Mouse (Mus musculus) gastrocnemius, adult 2 months (tissue): ENCODE results near the gene Prdm10. TPM values are rescaled to one million over a fixed set of nuclear protein-coding genes. Genes with fewer than 3 reads are reported as not detected.
A peak's percentile ranks its signal among the peaks of the same experiment; 100 is the strongest.

ENCODE experiments used
- DNase-seq: peaks from one replicate; pipeline ENCODE4 v3.0.0; 2022
- H3K27ac ChIP-seq: fragments of 200-600 bp; 2 replicates; pipeline ENCODE4 v1.8.1; 2022; ENCODE audit warnings: mild to moderate bottlenecking
- H3K4me3 ChIP-seq: fragments of 200-600 bp; 2 replicates; pipeline ENCODE4 v1.8.1; 2022; ENCODE audit warnings: mild to moderate bottlenecking, moderate library complexity
- CTCF ChIP-seq: fragments of 200-600 bp; IDR thresholded peaks from 2 replicates; pipeline ENCODE4 v1.8.1; 2022; ENCODE audit warnings: antibody characterized with exemption, mild to moderate bottlenecking, moderate library complexity
- intact Hi-C: fragments of 180-260 bp; cut with DNase I; formaldehyde crosslinking; loops from one replicate; pipeline ENCODE4 v1.15.1; 2025
- long read RNA-seq, 2 experiments: library from polyadenylated mRNA; stranded (forward); transcript quantifications; one replicate each; pipeline ENCODE4 v2.0.0; 2021
- total RNA-seq, 2 experiments: library from RNA; stranded (reverse); gene quantifications; 2 replicates each; pipeline ENCODE4 v1.2.3; 2021

The Prdm10 gene
- 1 to 10 TPM; 4.4 to 4.8 TPM for total RNA-seq
- long read RNA-seq, experiment 1, partial matches to known transcripts: 0 of 4 reads
- long read RNA-seq, experiment 1, other reads (novel, unspliced or antisense): 2 of 4 reads
- long read RNA-seq, experiment 2, partial matches to known transcripts: 0 of 1 reads
- long read RNA-seq, experiment 2, other reads (novel, unspliced or antisense): 1 of 1 reads

DNA sequence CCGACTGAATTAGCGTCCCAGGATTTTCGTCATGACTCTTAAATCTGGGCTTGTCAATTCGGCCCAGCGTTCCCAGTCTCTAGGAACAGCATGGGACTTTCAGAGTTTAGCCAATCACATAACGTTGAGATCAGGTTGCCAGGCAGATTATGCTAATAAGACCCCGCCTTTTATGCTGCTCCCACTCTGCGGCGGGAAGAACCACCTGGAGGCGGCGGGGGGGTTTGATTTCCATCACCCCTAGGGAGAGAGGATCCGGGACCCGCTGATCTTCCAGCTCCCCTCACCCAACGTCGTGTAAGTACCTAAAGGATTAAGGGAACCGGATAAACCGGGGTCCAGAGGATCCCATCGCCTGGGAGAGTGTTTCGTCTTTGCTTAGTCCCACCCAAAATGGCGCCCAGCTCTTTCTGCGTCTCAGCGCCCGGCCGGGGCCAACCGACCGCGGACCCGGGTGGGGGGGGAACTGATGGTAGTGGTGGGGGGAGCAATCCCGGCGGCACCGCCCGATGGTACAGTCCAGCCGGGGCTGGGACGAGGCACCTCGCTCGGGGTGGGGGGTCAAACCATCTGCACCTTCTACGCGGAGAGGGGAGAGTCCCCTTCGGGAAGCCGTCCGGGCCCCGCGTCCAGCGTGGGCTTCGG is at the start of gene Prdm10:
Gene Prdm10, plus strand, starts transcription at position 173 of the 645 bp plus-strand sequence.
- Histone ChIP-seq H3K4me3 (peak within 1 kb of the TSS; percentile 88), H3K27ac (peak within 1 kb of the TSS; percentile 99)
- TF ChIP-seq CTCF: no peak
- peak; percentile 97 for DNase-seq
- intact Hi-C loops: loop anchor here (1.0 to 5.0 kb wide), 2 partner anchors 69 to 128 kb away; partner anchors contain the start of gene Aplp2

DNA sequence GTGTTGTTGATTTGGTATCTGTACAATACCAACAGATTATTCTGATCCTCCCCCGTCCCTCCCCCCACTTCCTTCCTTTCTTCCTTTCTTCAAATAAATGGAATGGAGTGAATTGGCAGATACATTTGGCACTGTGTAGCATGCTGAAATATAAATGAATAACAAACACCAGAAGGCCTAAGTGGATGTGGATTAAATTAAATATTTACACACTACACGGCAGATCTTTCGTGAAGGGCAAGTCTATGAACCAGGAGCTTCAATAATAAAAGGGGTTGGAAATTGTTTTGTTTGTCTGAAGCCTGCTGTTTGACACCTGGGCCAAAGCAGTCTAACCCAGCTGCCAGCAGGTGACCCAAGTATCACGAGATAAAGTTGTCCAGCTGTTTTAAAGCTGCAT is 45.3 kb upstream of the Prdm10 start:
- TF ChIP-seq CTCF: no peak
- no peak overlapping the region for H3K4me3 ChIP-seq
- intact Hi-C loops: no loop called here
- no peak overlapping the region for H3K27ac ChIP-seq
- DNase-seq: no peak

DNA sequence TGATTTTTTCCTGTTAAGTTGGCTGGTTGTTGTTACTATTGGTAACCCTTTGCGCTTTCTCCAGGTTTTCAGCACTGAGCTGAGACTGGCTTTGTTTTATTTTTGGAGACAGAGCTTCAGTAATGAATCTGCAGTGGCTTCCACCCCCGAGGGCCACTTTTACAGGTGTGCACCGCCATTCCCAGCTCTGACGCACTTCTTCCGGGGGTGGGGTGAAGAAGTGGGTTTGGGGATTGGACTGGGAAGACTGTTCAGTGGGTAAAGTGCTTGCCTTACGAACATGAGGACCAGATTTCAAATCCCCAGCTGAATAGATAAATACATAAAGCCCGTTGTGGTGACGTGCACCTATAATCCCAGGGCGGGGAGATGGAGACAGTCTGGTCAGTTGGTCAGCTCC is 44.8 kb upstream of the Prdm10 start:
- intact Hi-C loops: no loop called here
- TF ChIP-seq CTCF: no peak
- no peak for DNase-seq
- no peak overlapping the region for H3K4me3 ChIP-seq
- H3K27ac ChIP-seq: no peak overlapping the region

DNA sequence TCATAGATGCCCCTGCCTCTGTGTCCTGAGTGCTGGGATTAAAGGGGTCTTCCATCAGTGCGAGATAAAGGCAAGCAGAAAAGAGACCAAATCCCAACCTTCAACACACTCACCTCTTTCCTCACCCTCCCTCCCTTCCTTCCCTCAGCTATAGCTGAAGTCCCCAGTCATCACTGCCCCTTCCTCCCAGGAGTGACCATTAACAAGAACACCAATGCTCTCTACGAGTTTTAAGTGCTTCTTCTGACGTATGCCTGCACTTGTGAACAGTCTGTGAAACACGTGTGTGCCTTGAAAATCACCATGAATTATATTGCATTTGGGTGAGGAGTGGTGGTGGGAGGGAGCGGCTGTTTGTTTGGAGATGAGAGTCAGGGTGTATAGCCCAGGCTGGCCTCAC is 44.3 kb upstream of the Prdm10 start:
- no peak overlapping the region for H3K27ac ChIP-seq
- no peak for TF ChIP-seq CTCF
- no peak for DNase-seq
- no peak overlapping the region for H3K4me3 ChIP-seq
- intact Hi-C loops: no loop called here

DNA sequence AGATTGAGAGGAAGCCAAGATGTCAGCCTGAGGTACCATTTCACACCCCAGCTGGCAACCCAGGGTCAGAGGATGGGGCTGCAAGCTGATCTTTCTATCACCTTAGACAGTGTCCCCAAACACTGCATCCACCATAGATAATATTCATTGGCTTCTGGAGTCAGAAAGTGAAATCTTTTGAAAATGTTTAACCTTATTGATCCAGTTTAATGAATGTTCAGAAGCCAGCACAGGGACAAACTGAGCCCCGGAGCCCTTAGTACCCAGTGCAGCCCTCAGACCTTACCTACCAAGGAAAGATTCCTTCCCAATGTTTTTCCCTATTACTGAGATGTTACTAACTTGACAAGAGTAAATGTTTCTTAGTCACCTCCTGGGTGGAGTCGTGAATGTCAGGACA is 41.8 kb upstream of the Prdm10 start:
- DNase-seq: no peak
- no peak for TF ChIP-seq CTCF
- Histone ChIP-seq H3K4me3 (no peak overlapping the region), H3K27ac (no peak overlapping the region)
- intact Hi-C loops: no loop called here

DNA sequence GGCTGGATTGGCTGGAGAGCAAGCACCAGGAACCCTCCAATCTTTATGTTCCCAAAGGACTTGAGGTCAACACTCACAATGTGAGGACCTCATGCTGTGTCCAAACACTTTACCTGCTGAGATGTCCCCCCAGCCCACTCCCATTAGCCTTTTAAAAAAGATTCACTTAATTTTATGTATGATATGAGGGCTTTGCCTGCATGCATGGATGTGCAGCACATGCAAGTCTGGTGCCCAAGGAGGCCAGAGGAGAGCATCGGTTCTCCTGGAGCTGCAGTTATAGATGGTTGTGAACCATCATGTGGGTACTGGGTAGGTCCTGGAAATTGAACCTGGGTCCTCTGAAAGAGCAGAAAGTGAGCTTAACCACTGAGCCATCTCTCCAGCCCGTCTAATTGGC is 40.8 kb upstream of the Prdm10 start:
- intact Hi-C loops: no loop called here
- Histone ChIP-seq H3K4me3 (no peak overlapping the region), H3K27ac (no peak overlapping the region)
- no peak for TF ChIP-seq CTCF
- DNase-seq: no peak

DNA sequence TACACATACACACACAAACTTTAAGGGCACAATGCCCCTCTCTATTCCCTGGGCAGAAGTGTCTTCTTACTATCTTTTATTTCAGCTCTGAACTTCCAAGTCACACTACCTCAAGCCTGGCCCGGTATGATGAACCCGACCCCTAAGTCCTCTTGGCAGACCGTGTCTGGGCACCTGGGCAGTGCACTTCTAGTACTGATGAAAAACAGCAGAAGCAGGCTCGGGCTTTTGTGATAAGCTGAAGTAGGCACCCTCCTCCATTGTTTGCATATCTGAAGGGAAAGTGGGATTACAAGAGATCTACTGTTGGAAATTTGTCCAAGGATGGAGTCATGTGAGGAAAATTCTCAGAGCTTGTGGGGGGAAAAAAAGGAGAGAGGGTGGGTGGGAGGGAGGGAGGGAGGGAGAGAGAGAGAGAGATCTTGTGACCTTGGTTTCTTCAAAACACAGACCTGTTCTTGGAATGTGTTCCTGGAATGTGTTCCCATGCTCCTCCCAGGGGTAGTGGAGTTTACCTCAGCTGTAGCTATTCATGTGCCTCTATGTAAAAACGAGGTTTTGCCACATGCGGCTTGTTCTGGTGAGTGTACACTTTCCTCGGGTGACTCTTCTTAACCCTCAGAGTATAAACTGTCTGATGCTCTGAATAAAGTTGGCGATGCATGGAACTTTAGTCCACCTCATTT is 39.7 kb upstream of the Prdm10 start:
- H3K27ac ChIP-seq: no peak overlapping the region
- intact Hi-C loops: no loop called here
- no peak for TF ChIP-seq CTCF
- H3K4me3 ChIP-seq: no peak overlapping the region
- DNase-seq: no peak

DNA sequence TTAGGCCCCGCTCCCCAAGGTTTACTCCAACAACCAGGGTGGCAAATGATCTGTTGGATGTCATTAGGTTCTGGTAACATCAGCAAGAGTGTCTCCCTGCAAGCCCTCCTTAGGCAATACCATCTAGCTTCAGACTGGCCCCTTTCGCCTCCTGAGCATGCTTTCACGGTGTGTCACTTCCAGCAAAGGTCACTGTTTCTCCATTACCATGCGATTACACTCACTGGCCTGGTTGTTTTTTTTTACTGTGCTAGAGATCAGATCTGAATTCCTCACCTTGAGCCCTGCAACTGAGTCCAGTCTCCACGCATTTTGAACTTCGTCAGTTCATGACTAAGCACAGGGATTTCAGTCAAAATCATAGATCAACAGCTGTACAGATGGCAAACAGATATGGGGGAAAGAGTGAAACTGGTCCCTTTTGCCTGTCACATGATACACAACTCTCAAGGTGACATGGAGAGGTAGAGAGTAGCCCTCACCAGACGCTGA is 39.1 kb upstream of the Prdm10 start:
- H3K4me3 ChIP-seq: no peak overlapping the region
- no peak for TF ChIP-seq CTCF
- intact Hi-C loops: no loop called here
- H3K27ac ChIP-seq: no peak overlapping the region
- DNase-seq: no peak

DNA sequence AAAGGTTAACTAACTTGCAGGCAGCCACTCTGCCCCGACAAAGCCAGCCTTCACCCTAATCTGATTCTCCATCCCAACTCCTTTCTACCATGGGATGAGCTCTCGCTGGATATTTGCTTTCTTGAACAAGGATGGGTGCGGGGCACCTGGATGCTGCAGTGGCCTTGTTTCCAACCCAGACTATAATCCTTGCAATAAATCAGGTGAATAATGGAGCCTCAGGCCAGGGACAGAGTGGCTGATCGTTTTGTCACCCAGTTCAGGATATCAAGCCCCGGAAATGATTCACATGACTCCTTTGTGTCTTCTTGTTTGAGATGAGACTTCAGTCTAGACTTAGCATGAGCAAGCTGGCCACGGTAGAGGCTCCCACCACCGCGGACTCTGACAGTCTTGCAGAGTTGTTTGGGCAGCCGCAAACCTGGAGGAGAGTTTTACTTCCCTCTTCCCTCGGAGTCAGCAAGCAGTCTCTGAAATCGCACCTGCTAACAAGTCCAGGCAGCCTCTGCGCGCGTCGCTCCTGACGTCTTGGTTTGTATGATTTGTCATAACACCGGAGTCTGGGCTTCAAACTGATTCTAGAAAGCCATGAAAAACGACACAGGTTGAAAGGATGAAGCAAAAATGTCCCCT is 36.9 kb upstream of the Prdm10 start:
- no peak for TF ChIP-seq CTCF
- Histone ChIP-seq H3K27ac (no peak overlapping the region), H3K4me3 (no peak overlapping the region)
- no peak for DNase-seq
- intact Hi-C loops: no loop called here

DNA sequence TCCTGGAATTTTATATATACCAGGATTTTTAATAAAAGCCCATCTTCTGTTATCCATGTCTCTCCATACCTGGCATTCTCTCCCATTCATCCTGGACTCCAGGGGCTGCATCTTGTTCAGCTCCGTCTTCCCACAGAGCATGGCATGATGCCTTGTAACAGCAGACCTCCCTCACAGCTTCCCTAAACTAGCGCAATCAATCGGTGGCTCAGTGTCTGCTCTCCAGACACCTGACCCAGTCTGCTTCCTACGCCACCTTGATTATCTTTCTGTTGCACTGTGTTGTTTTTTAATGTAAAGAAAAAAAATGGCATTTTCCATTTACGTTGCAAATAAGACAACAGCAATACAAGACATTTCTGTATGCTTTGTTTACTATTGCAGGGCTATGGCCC is 36.4 kb upstream of the Prdm10 start:
- Histone ChIP-seq H3K27ac (no peak overlapping the region), H3K4me3 (no peak overlapping the region)
- intact Hi-C loops: no loop called here
- DNase-seq: no peak
- no peak for TF ChIP-seq CTCF

DNA sequence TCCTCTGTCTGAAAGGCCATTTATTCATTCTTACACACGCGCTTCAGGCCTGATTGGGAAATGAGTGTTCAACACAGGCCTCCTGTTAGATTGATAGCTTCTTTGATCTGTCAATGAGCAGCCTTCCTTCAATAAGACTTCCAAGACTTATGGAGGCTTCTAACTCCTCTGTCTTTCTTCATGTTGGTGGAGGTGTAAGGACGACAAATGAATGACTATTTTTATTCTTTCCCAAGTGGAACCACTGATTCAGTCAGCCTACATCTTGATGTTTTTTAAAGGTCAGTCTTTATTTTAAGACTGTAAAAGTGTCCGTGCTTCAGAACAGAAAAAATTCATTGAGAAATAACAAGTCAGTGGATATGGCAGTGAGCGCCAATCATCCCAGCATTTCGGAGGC is 35.3 kb upstream of the Prdm10 start:
- no peak for DNase-seq
- no peak overlapping the region for H3K27ac ChIP-seq
- no peak for TF ChIP-seq CTCF
- H3K4me3 ChIP-seq: no peak overlapping the region
- intact Hi-C loops: no loop called here

DNA sequence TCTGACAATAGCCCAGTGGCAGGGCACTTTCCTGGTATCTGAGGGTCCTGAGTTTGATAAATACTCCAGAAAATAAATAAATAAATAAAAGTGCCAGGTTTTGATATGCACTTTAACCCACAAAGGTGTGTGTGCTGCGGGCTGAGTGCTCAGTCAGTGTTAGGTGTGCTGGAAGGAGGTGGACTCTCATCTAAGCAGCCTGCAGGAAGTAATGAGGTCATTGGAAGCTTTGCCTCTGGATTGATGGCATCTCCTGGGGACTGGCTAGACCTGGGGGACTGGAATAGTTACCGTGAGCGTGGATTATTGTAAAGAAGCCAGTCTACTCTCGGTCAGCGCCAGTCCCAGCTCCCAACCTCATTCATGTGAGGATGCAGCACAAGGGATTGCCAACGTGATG is 33.9 kb upstream of the Prdm10 start:
- Histone ChIP-seq H3K4me3 (no peak overlapping the region), H3K27ac (no peak overlapping the region)
- intact Hi-C loops: no loop called here
- TF ChIP-seq CTCF: no peak
- no peak for DNase-seq
